Mouse (Mus musculus) central nervous system, embryonic 11.5 days (tissue): ENCODE results near the gene Gm11042. TPM values are rescaled to one million over a fixed set of nuclear protein-coding genes. Genes with fewer than 3 reads are reported as not detected.

ENCODE experiments used
- polyA plus RNA-seq: library from polyadenylated mRNA; depleted of rRNA; stranded (reverse); fragments of >200 nt; gene quantifications from 2 replicates; pipeline ENCODE4 v1.2.3, GENCODE M21; 2012; rRNA removed

The Gm11042 gene
- not detected in 2 replicates for polyA plus RNA-seq

DNA sequence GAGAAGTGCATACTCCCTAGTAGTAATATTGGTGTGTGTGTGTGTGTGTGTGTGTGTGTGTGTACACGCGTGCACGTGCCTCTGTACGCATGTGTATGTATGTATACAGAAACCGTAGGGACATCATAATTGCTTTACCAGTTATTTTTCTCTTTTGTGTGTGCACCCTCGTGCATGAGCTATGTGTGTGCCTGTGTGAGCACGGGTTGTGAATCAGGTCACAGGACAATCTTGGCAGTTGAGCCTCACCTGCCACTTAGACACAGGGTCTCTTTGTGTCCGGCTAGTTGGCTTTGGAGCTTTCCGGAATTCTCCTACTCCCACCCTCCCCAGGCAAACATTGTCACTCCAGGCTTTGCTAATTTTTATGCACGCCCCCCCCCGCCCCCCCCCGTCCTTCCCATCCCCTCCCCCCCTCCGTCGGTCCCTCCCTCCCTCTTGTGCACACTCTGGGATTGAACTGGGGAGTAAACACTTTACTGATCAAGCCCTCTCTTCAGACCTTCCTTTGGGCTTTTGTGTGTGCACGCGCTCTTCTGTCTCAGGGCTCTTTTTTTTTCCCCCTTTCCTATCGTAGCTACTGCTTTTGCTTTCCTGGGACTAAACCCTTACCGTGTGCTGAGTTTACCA, at the start of gene Gm11042:
Gm11042 (minus strand) TSS at position 51 of the 630 bp plus-strand sequence.

